Mouse (Mus musculus) gastrocnemius, postnatal 25 days (tissue): Measurements from ENCODE around the gene Rexo5. TPM values are rescaled to one million over a fixed set of nuclear protein-coding genes. Genes with fewer than 3 reads are reported as not detected.
A peak's percentile ranks its signal among the peaks of the same experiment; 100 is the strongest.

Experiments used
- DNase-seq: peaks from one replicate; pipeline ENCODE4 v3.0.0; 2022
- total RNA-seq, 2 experiments: library from RNA; stranded (reverse); gene quantifications; 1 replicate in 1 of 2; 2 replicates in 1 of 2; pipeline ENCODE4 v1.2.3; 2021

Gene Rexo5
- total RNA-seq, 2 experiments from 2014 or later, result 0.91 to 1.3 TPM

GRCm38 (mm10) chr7:119845541-119845940 lies 51.7 kb downstream of the Rexo5 start:
- DNase-seq, result no peak

GRCm38 (mm10) chr7:119847396-119847795 lies 53.6 kb downstream of the Rexo5 start:
- no peak for DNase-seq

GRCm38 (mm10) chr7:119849096-119849495 lies 55.3 kb downstream of the Rexo5 start:
- peak; percentile 25 for DNase-seq

GRCm38 (mm10) chr7:119850737-119851136 lies 56.9 kb downstream of the Rexo5 start:
- peak; percentile 78 for DNase-seq

GRCm38 (mm10) chr7:119852494-119852893 lies 58.7 kb downstream of the Rexo5 start:
- no peak for DNase-seq

DNA sequence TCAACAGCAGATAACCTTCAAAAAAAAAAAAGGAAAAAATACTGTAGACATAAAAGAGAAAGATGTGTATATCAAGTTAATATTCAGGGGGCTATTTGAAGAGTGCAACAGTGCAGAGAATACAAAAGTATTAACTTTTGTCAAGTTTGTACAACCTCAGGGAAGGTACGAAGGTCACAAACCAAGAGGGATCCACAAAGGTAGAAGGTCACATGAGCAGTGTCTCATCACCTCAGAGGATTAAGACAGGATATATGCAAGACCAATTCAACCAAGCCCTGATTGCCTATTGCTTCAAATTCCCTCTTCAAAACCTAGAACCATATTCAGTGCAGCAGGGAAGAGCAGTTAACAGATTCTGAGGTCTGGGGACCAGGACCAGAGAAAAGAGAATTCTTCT lies 59.4 kb downstream of the Rexo5 start:
- DNase-seq, result no peak

DNA sequence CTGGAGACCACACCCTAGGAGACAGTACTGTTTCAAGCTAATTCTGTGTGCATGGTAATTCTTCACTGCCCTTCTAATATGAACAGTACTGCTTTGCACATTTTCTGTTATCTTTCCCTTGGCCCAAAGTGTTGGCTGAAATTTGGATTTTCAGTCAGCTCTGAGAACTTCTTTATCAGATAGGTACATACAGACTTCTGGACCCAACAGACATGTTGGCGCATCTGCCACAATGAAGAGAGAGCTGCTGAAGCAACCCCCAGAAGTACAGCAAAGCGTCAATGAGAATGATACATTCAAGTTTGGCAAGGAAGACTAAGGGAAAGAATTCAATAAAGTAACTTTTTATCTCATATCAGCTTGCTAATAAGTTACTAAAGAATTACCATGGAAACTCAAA lies 60.6 kb downstream of the Rexo5 start:
- no peak for DNase-seq

- no peak for DNase-seq
Observed at GRCm38 (mm10) chr7:119855031-119855430, 61.2 kb downstream of the Rexo5 start.

DNA sequence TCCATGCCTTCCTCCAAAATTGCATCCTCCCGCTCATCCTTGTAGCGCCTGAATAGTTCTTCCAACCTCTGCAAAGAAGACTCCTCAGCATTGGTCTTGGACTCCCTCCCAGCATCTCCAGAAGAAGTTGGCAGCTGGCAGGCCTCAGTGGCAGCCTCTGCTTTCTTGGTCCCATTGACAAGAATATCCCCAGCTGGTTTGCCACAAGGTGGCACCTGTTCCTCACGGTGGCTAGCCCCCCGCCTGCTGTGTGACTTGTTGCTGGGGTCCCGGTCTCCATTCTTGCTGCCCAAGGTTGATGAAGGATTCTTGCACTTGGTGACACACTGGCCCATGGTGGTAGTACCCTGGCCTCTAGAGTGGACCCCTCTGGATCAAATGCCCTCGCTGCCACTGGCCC lies 65.7 kb downstream of the Rexo5 start:
- no peak for DNase-seq

DNA sequence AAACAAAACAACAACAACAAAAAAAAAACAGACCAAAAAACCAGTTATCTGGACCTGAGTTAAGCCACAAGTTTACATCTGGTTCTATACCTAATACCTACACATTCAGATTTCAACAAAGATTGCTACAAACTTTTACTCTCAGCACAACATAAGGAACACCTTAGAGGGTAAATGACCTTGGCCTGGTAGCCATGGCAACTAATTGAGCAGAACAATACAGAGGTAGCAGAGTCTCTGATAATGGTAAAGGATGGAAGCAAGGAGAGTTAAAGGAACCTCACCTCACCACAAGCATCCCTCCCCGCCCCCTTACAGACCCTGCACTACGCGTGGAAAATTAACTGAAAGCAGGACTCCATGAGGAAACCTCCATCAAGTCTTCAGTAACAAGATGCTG lies 66.3 kb downstream of the Rexo5 start:
- no peak for DNase-seq

GRCm38 (mm10) chr7:119860554-119860953 lies 66.7 kb downstream of the Rexo5 start:
- no peak for DNase-seq

DNA sequence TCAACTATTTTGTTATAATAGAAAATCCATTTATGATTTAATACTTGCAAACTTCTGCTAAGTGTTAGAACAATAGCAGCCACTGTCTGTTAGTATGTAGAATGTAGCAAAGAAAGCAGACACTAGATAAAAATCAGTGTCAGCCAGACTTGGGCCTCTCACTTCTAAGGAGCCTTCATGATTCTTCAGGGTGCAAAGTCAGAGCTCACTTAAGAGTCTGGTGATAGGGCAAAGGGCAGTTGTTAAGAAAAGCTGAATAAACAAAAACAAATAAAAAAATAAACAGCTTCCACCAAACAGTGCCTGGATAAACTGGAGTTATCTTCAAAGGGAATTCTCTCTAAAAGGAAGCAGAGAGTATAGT lies 67.1 kb downstream of the Rexo5 start:
- no peak for DNase-seq

- DNase-seq, result peak; percentile 36
Observed at GRCm38 (mm10) chr7:119861335-119862091, 67.7 kb downstream of the Rexo5 start.

DNA sequence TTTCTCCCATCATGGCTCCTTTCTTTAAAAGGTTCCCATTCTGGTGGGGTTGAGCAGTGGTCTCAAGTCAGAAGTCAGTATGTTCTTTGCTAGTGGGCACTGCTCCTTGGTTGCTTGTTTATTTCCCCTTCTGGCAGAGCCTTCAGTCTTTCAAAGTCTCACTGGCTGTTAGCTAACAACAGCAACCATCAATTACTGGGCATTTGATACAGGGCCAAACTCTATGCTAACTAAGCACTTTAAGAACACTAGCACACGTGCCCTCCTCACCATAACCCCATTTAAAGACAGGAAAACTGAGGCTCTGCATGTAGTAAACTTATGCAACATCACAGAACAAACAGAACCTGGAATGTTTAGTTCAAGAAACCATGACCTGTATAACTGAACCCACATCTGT lies 68.4 kb downstream of the Rexo5 start:
- DNase-seq, result no peak

DNA sequence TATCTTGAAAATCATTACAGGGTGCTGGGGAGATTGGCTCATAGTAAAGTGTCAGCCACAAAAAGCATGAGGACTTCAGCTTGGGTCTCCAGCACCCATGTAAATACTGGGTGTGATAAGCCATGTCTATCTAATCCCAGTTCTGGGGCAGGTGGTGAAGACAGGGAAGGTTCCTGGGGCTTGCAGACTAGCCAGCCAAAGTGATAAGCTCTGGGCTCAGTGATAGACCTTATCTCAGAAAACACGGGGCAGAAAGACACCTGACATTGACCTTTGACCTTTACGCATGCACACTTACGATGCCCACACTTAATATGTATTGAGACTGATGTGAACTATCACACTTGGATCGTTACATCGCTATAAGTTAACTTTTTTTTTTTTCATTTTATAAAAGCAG lies 70.7 kb downstream of the Rexo5 start:
- DNase-seq, result no peak

DNA sequence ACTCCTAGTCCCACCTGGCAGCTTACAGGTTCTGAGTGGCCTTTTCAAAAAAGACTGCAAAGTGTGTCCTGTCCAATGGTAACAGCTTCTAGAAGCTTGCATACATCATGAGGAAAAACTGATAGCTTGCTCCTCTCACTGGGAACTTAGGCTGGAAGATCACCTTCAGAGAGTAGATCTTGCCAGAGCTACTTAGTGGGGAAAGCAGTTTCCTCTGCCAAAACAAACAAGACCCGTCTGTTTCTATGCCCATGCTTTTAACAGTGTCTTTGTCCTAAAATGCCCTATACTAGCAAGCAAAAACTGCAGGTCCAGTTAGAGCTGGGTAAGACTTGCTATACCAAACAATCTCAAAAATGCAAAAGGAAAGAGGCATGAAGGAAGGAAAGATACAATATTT lies 72.3 kb downstream of the Rexo5 start:
- DNase-seq, result no peak

GRCm38 (mm10) chr7:119872204-119872603 lies 78.4 kb downstream of the Rexo5 start:
- no peak for DNase-seq

DNA sequence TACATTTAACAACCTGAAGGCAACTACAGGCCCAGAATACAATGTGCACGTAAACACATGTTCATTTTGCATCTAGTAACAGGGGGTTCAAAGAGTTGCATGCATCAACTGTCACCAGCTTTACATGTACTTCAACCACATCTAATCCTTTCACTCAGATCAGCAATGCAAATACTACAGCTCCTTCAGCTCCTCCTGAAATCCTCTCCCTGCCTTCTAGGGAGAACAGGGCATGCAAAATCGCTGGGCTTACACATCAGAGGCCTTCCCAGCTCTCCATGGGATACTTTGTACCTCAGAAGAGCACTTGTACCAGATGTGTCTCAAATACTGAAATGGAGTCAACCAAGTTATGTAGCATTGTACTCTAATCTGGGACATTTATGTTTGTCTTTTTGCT lies 79.2 kb downstream of the Rexo5 start:
- DNase-seq, result no peak

GRCm38 (mm10) chr7:119875776-119876440 lies 82.1 kb downstream of the Rexo5 start:
- DNase-seq, result no peak

GRCm38 (mm10) chr7:119879171-119879570 lies 85.4 kb downstream of the Rexo5 start:
- no peak for DNase-seq

DNA sequence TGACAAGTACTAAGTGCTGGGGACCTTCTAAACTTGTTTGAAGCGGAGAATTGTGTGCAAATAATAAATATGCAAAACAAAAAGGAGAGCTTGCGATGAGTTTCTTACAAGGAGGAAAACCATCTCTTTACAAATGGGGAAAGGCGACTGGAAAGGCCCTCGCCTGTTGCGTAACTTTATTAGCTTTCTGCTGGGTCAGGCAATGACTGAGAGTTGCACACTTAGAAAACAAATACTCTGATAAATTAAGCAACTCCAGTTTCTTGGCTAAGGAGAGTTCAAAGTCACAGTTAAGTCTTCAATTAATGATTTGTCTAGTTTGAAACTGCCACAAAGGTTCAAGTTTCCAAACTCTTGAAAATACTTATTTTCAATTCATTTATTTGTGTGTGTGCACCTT lies 86.5 kb downstream of the Rexo5 start:
- no peak for DNase-seq

- DNase-seq, result no peak
Observed at GRCm38 (mm10) chr7:119881229-119881628, 87.4 kb downstream of the Rexo5 start.

GRCm38 (mm10) chr7:119887887-119888286 lies 94.1 kb downstream of the Rexo5 start:
- no peak for DNase-seq

- DNase-seq, result no peak
Observed at GRCm38 (mm10) chr7:119892198-119892597, 98.4 kb downstream of the Rexo5 start.
